Mouse (Mus musculus): ENCODE data around the gene Med29. TPM values are rescaled to one million over a fixed set of nuclear protein-coding genes. Genes with fewer than 3 reads are reported as not detected.

Gene Med29
- total RNA-seq, 1 experiment, result 50.8 TPM

DNA sequence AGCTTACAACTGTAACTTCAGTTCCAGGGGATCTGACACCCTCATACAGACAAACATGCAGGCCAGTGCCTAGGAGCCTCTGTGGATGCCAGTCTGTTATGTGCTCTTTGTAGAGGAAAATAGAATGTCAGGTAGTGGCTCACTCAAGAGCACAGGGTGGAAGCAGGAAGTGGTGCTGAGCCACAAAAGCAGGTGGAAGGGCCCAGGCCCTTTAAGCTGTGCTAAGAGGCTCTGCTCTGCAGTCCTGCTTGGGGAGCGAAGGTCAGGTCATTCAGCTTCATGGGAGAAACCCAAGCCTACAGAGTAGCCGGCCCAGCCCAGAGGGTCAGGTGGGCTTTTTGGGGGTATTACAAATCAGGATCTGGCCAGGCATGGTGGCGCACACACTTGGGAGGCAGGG, 37.3 kb downstream of the Med29 start:
- no peak overlapping the region for H3K9ac ChIP-seq (ENCODE audit: insufficient read depth, low read depth, low read length, poor library complexity, severe bottlenecking)
- TF ChIP-seq MAFK (IDR thresholded peaks at IDR 0.05; ENCODE audit: insufficient read depth, low read depth, low read length) (no peak), HCFC1 (IDR thresholded peaks at IDR 0.05; ENCODE audit: borderline replicate concordance, insufficient read depth, low read length) (no peak), ZC3H11A (IDR thresholded peaks at IDR 0.05; ENCODE audit: borderline replicate concordance, low read depth, low read length) (no peak), CHD2 (IDR thresholded peaks at IDR 0.05; ENCODE audit: low read depth, low read length) (no peak), ZNF384 (IDR thresholded peaks at IDR 0.05; ENCODE audit: low read depth, low read length) (no peak)
- H3K27ac ChIP-seq (ENCODE audit: insufficient read depth, low read depth, low read length, poor library complexity, severe bottlenecking), result no peak overlapping the region
- DNase-seq (ENCODE audit: low read depth, low spot score), result no peak
- no peaks in the 10 kb centered on the region for H3K9me3 ChIP-seq (ENCODE audit: control insufficient read depth, insufficient read depth, low read depth, low read length)
- peaks cover 2 to 4% of the 10 kb centered on the region in 2 experiments; a peak in 2 of 4 replicates for H3K4me1 ChIP-seq (ENCODE audit: control insufficient read depth in 2 of 2, insufficient read depth in 2 of 2, low read length in 2 of 2, poor library complexity in 1 of 2)
- peaks cover 40% of the 10 kb centered on the region for H3K36me3 ChIP-seq (ENCODE audit: control insufficient read depth, insufficient read depth, low read length, poor library complexity, severe bottlenecking)
- no peak overlapping the region for H3K4me3 ChIP-seq (ENCODE audit: insufficient read depth in 1 of 2, low read depth in 1 of 2, low read length in 2 of 2, poor library complexity in 1 of 2, severe bottlenecking in 1 of 2)
- in situ Hi-C loops (cut with MboI; ENCODE audit: low sequenced_read_pairs in 2 of 2, unreplicated experiment in 2 of 2), result no loop called here

GRCm38 (mm10) chr7:28354596-28354995, 37.9 kb downstream of the Med29 start:
- Histone ChIP-seq H3K9ac (ENCODE audit: insufficient read depth, low read depth, low read length, poor library complexity, severe bottlenecking) (no peak overlapping the region), H3K9me3 (ENCODE audit: control insufficient read depth, insufficient read depth, low read depth, low read length) (no peaks in the 10 kb centered on the region), H3K36me3 (ENCODE audit: control insufficient read depth, insufficient read depth, low read length, poor library complexity, severe bottlenecking) (peaks cover 35% of the 10 kb centered on the region), H3K4me1 (ENCODE audit: control insufficient read depth in 2 of 2, insufficient read depth in 2 of 2, low read length in 2 of 2, poor library complexity in 1 of 2) (peaks cover 4 to 5% of the 10 kb centered on the region in 2 experiments; a peak in 2 of 4 replicates), H3K27ac (ENCODE audit: insufficient read depth, low read depth, low read length, poor library complexity, severe bottlenecking) (no peak overlapping the region), H3K4me3 (ENCODE audit: insufficient read depth in 1 of 2, low read depth in 1 of 2, low read length in 2 of 2, poor library complexity in 1 of 2, severe bottlenecking in 1 of 2) (no peak overlapping the region)
- in situ Hi-C loops (cut with MboI; ENCODE audit: low sequenced_read_pairs in 2 of 2, unreplicated experiment in 2 of 2), result no loop called here
- no peak for DNase-seq (ENCODE audit: low read depth, low spot score)
- TF ChIP-seq ZC3H11A (IDR thresholded peaks at IDR 0.05; ENCODE audit: borderline replicate concordance, low read depth, low read length) (no peak), CHD2 (IDR thresholded peaks at IDR 0.05; ENCODE audit: low read depth, low read length) (0 out of 2 replicates have a peak, but pooled peaks have one; percentile 5), HCFC1 (IDR thresholded peaks at IDR 0.05; ENCODE audit: borderline replicate concordance, insufficient read depth, low read length) (no peak)

- Histone ChIP-seq H3K36me3 (ENCODE audit: control insufficient read depth, insufficient read depth, low read length, poor library complexity, severe bottlenecking) (peaks cover 34% of the 10 kb centered on the region), H3K27ac (ENCODE audit: insufficient read depth, low read depth, low read length, poor library complexity, severe bottlenecking) (no peak overlapping the region), H3K4me3 (ENCODE audit: insufficient read depth in 1 of 2, low read depth in 1 of 2, low read length in 2 of 2, poor library complexity in 1 of 2, severe bottlenecking in 1 of 2) (no peak overlapping the region), H3K9me3 (ENCODE audit: control insufficient read depth, insufficient read depth, low read depth, low read length) (no peaks in the 10 kb centered on the region), H3K9ac (ENCODE audit: insufficient read depth, low read depth, low read length, poor library complexity, severe bottlenecking) (no peak overlapping the region), H3K4me1 (ENCODE audit: control insufficient read depth in 2 of 2, insufficient read depth in 2 of 2, low read length in 2 of 2, poor library complexity in 1 of 2) (peaks cover 5 to 7% of the 10 kb centered on the region in 2 experiments; a peak in 2 of 4 replicates)
- no peak for TF ChIP-seq HCFC1 (IDR thresholded peaks at IDR 0.05; ENCODE audit: borderline replicate concordance, insufficient read depth, low read length)
- TF ChIP-seq ZC3H11A (IDR thresholded peaks at IDR 0.05; ENCODE audit: borderline replicate concordance, low read depth, low read length), result no peak
- 0 out of 2 replicates have a peak, but pooled peaks have one; percentile 15 for TF ChIP-seq CHD2 (IDR thresholded peaks at IDR 0.05; ENCODE audit: low read depth, low read length)
- no peak for DNase-seq (ENCODE audit: low read depth, low spot score)
- in situ Hi-C loops (cut with MboI; ENCODE audit: low sequenced_read_pairs in 2 of 2, unreplicated experiment in 2 of 2), result no loop called here
Observed at GRCm38 (mm10) chr7:28354113-28354581, 38.4 kb downstream of the Med29 start.

DNA sequence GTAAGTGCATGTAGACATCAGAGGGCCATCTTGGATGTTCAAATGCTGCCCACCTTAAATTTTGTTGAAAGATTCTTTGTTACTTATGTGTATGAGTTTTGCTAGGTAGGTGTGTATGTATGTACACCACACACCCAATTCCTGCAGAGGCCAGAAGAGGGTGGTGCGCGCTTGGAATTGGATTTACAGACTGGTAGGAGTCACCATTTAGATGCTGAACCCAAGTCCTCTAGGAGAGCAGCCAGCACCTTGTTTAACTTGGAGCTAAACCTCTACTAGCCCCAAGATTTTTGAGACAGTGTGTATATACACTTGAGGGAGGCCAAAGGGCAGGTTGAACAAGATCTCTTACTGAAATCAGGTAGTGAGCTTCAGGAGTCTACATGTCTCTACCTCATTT, 39.2 kb downstream of the Med29 start:
- Histone ChIP-seq H3K9me3 (ENCODE audit: control insufficient read depth, insufficient read depth, low read depth, low read length) (no peaks in the 10 kb centered on the region), H3K4me3 (ENCODE audit: insufficient read depth in 1 of 2, low read depth in 1 of 2, low read length in 2 of 2, poor library complexity in 1 of 2, severe bottlenecking in 1 of 2) (no peak overlapping the region), H3K27ac (ENCODE audit: insufficient read depth, low read depth, low read length, poor library complexity, severe bottlenecking) (no peak overlapping the region; the same call in 1 of the 2 replicates), H3K36me3 (ENCODE audit: control insufficient read depth, insufficient read depth, low read length, poor library complexity, severe bottlenecking) (peaks cover 34% of the 10 kb centered on the region), H3K9ac (ENCODE audit: insufficient read depth, low read depth, low read length, poor library complexity, severe bottlenecking) (peak overlapping the region; percentile 7; the same call in 1 of the 2 replicates), H3K4me1 (ENCODE audit: control insufficient read depth in 2 of 2, insufficient read depth in 2 of 2, low read length in 2 of 2, poor library complexity in 1 of 2) (peaks cover 5 to 7% of the 10 kb centered on the region in 2 experiments; a peak in 2 of 4 replicates)
- in situ Hi-C loops (cut with MboI; ENCODE audit: low sequenced_read_pairs in 2 of 2, unreplicated experiment in 2 of 2), result no loop called here
- DNase-seq (ENCODE audit: low read depth, low spot score), result no peak
- TF ChIP-seq ZNF384 (IDR thresholded peaks at IDR 0.05; ENCODE audit: low read depth, low read length), result no peak
- TF ChIP-seq HCFC1 (IDR thresholded peaks at IDR 0.05; ENCODE audit: borderline replicate concordance, insufficient read depth, low read length), result no peak
- TF ChIP-seq MAFK (IDR thresholded peaks at IDR 0.05; ENCODE audit: insufficient read depth, low read depth, low read length), result no peak
- TF ChIP-seq CHD2 (IDR thresholded peaks at IDR 0.05; ENCODE audit: low read depth, low read length), result no peak
- no peak for TF ChIP-seq ZC3H11A (IDR thresholded peaks at IDR 0.05; ENCODE audit: borderline replicate concordance, low read depth, low read length)

Measured in ES-E14 (cell line).